13 mouse cellular contexts compared by ENCODE assay signal in genomic region chr15:79404277-79404676, GRCm38 (mm10). TPM values are rescaled to one million over a fixed set of nuclear protein-coding genes. Genes with fewer than 3 reads are reported as not detected.
DNase-seq lines count a peak whose midpoint lies in the region; ATAC-seq lines count a peak whose summit lies in the region.
"Had no signal": no experiment of that assay in that cellular context is flagged by ENCODE, and none has a peak within 500 bp of the region (broad histone marks: within the 10 kb centered on the region; RNA-seq: fewer than 3 reads in every experiment).

No protein-coding gene starts in this region.

- 26% methylated on average over 1 of the region's 1 CpGs for WGBS in limb, embryonic 12.5 days
- 44% methylated on average over 1 of the region's 1 CpGs for WGBS in limb, embryonic 10.5 days
- WGBS in embryonic facial prominence, embryonic 13.5 days = 19% methylated on average over 1 of the region's 1 CpGs

- peaks cover 43% of the 10 kb centered on the region for H3K4me1 ChIP-seq in limb, embryonic 12.5 days (replicated peaks)
- peaks cover 59% of the 10 kb centered on the region for H3K4me1 ChIP-seq in limb, embryonic 10.5 days
- peaks cover 46% of the 10 kb centered on the region for H3K4me1 ChIP-seq in embryonic facial prominence, embryonic 13.5 days

- no peak overlapping the region for H3K4me3 ChIP-seq in limb, embryonic 12.5 days (replicated peaks)
- no peak overlapping the region for H3K4me3 ChIP-seq in limb, embryonic 10.5 days
- H3K4me3 ChIP-seq in embryonic facial prominence, embryonic 13.5 days = no peak overlapping the region

- H3K36me3 ChIP-seq in limb, embryonic 12.5 days = no peaks in the 10 kb centered on the region
- 0 out of 2 replicates have a peak, but pooled peaks cover 2% of the 10 kb centered on the region for H3K36me3 ChIP-seq in limb, embryonic 10.5 days
- no peaks in the 10 kb centered on the region for H3K36me3 ChIP-seq in embryonic facial prominence, embryonic 13.5 days

- DNase-seq in heart, adult 11 months = peak; percentile 87
- DNase-seq in heart, postnatal 36 days = no peak
- DNase-seq in limb, embryonic 10.5 days (ENCODE audit: low spot score) = no peak
- DNase-seq in A20 (ENCODE audit: low read depth, low spot score) = peak; percentile 22
- no peak for DNase-seq in right cerebral cortex, postnatal 10 days (ENCODE audit: low spot score in 2 of 2)
- DNase-seq in testis, postnatal 14 days (ENCODE audit: low spot score) = no peak
- DNase-seq: adrenal gland, postnatal 14 days; cerebellum, postnatal 14 days; kidney, postnatal 36 days; layer of hippocampus, postnatal 36 days; right cerebral cortex, postnatal 4 days had no signal

- no peak overlapping the region for H3K27ac ChIP-seq in limb, embryonic 12.5 days
- H3K27ac ChIP-seq in limb, embryonic 10.5 days = no peak overlapping the region
- H3K27ac ChIP-seq in embryonic facial prominence, embryonic 13.5 days = no peak overlapping the region

- peak overlapping the region; percentile 78 for H3K4me2 ChIP-seq in limb, embryonic 12.5 days
- H3K4me2 ChIP-seq in embryonic facial prominence, embryonic 13.5 days = peak overlapping the region; percentile 80

- no peak for ATAC-seq in limb, embryonic 12.5 days (ENCODE audit: insufficient number of reproducible peaks, insufficient read depth, low FRiP score, low TSS enrichment, low read depth)
- ATAC-seq in embryonic facial prominence, embryonic 13.5 days (ENCODE audit: insufficient number of reproducible peaks, insufficient read depth, low FRiP score, low TSS enrichment, low read depth) = no peak

- no peaks in the 10 kb centered on the region for H3K27me3 ChIP-seq in limb, embryonic 12.5 days
- H3K27me3 ChIP-seq in limb, embryonic 10.5 days (ENCODE audit: low read depth, poor library complexity, severe bottlenecking) = no peaks in the 10 kb centered on the region
- no peaks in the 10 kb centered on the region for H3K27me3 ChIP-seq in embryonic facial prominence, embryonic 13.5 days

- intact Hi-C loops in heart, postnatal 36 days (cut with DNase I) = no loop called here

- no peaks in the 10 kb centered on the region for H3K9me3 ChIP-seq in limb, embryonic 12.5 days
- H3K9me3 ChIP-seq in limb, embryonic 10.5 days (replicated peaks) = no peaks in the 10 kb centered on the region
- H3K9me3 ChIP-seq in embryonic facial prominence, embryonic 13.5 days = no peaks in the 10 kb centered on the region

- no peak overlapping the region for H3K9ac ChIP-seq in limb, embryonic 12.5 days (replicated peaks)
- H3K9ac ChIP-seq in embryonic facial prominence, embryonic 13.5 days = peak overlapping the region; percentile 87; the same call in 1 of the 2 replicates

RNA-seq across cellular contexts. Expression of gene Tmem184b, which starts 0.9 kb away (rescaled TPM):
- total RNA-seq in heart, postnatal 36 days (2021) = 10 to 100 TPM; 37.0 to 43.0 TPM
- 54.7 and 63.8 TPM in 2 replicates for polyA plus RNA-seq in limb, embryonic 12.5 days (2016; fragmentation: Nextera tagmentation; extraction: Ambion mirVana)
- polyA plus RNA-seq in limb, embryonic 10.5 days (2016; fragmentation: Nextera tagmentation; extraction: Ambion mirVana) = 63.5 and 74.8 TPM in 2 replicates
- 67.1 and 72.0 TPM in 2 replicates for polyA plus RNA-seq in embryonic facial prominence, embryonic 13.5 days (2015; fragmentation: Nextera tagmentation; extraction: Ambion mirVana)

RNA-seq across cellular contexts. Expression of gene Csnk1e, which starts 51.1 kb away (rescaled TPM):
- total RNA-seq in heart, postnatal 36 days (2021) = 10 to 100 TPM; 55.8 to 60.5 TPM
- polyA plus RNA-seq in limb, embryonic 12.5 days (2016; fragmentation: Nextera tagmentation; extraction: Ambion mirVana) = 148 and 158 TPM in 2 replicates
- 152 and 170 TPM in 2 replicates for polyA plus RNA-seq in limb, embryonic 10.5 days (2016; fragmentation: Nextera tagmentation; extraction: Ambion mirVana)
- 100 and 112 TPM in 2 replicates for polyA plus RNA-seq in embryonic facial prominence, embryonic 13.5 days (2015; fragmentation: Nextera tagmentation; extraction: Ambion mirVana)

RNA-seq across cellular contexts. Expression of gene Maff, which starts 57.9 kb away (rescaled TPM):
- 10 to 100 TPM in 1 of 2 experiments, 1 to 10 TPM in 1; 9.0 to 10.5 TPM for total RNA-seq in heart, postnatal 36 days (2021)
- polyA plus RNA-seq in limb, embryonic 12.5 days (2016; fragmentation: Nextera tagmentation; extraction: Ambion mirVana) = 1.5 and 2.0 TPM in 2 replicates
- polyA plus RNA-seq in limb, embryonic 10.5 days (2016; fragmentation: Nextera tagmentation; extraction: Ambion mirVana) = 1.2 and 1.5 TPM in 2 replicates
- 1.8 and 2.8 TPM in 2 replicates for polyA plus RNA-seq in embryonic facial prominence, embryonic 13.5 days (2015; fragmentation: Nextera tagmentation; extraction: Ambion mirVana)

Comparison
In these comparisons a context has a peak if more than half of its experiments do, and no peak if none do; other contexts are left out.
1. DNase-seq: peak in heart, adult 11 months (single experiment) and A20 (single experiment); none in heart, postnatal 36 days (0 of 2), limb, embryonic 10.5 days (single experiment), right cerebral cortex, postnatal 10 days (0 of 2) and testis, postnatal 14 days (single experiment).